Mouse (Mus musculus): Measurements from ENCODE around the gene Ptger3. TPM values are rescaled to one million over a fixed set of nuclear protein-coding genes. Genes with fewer than 3 reads are reported as not detected.

Gene Ptger3
- polyA plus RNA-seq, 1 experiment from 2014 or later, result 3.5 TPM

DNA sequence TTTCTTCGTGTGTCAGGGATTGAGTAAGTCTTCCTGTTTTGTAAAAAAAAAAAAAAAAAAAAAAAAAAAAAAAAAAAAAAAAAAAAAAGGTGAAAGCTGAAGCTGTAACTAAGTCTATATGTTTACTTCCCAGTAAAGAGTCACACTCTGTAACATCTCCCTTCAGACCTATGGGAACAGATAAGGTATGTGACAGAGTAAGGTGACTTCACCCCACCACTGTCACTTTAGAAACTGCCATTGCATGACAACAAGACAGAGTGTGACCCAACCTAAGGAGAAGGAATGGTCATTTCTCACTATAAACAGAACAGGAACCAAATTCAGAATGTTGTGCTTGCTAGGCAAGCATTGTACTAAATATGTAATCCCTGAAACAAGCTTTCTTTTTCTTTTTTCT lies 46.9 kb downstream of the Ptger3 start:
- Histone ChIP-seq H3K27me3 (ENCODE audit: insufficient read depth, poor library complexity, severe bottlenecking) (no peaks in the 10 kb centered on the region), H3K36me3 (no peaks in the 10 kb centered on the region), H3K27ac (no peak overlapping the region), H3K4me1 (replicated peaks) (no peaks in the 10 kb centered on the region), H3K4me3 (no peak overlapping the region), H3K9me3 (no peaks in the 10 kb centered on the region)
- 63% methylated on average over 1 of the region's 1 CpGs for WGBS
- no peak for DNase-seq (ENCODE audit: low spot score)

DNA sequence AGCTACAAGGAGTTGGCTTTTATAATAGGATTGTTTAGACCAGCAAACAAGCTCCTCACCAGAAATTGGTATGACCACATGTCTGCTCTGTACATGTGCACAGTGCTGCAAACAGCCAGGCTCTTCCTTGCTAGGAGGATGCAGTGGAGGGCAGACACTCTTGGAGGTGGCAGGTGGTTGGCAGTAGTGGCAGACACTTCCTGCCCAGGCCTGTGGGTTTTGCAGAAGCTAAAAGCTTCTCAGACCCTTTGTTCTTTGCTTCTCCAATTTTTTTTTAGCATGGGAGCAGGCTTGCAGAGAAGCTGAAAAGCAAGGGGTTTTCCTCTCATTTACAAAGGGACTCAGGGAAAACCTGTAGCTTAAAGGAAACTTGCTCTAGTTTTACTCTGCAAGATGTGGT lies 50.3 kb downstream of the Ptger3 start:
- no peaks in the 10 kb centered on the region for H3K9me3 ChIP-seq
- no peak overlapping the region for H3K4me3 ChIP-seq
- no peak for DNase-seq (ENCODE audit: low spot score)
- no peaks in the 10 kb centered on the region for H3K4me1 ChIP-seq (replicated peaks)
- no peaks in the 10 kb centered on the region for H3K36me3 ChIP-seq
- no peaks in the 10 kb centered on the region for H3K27me3 ChIP-seq (ENCODE audit: insufficient read depth, poor library complexity, severe bottlenecking)
- H3K27ac ChIP-seq, result no peak overlapping the region

DNA sequence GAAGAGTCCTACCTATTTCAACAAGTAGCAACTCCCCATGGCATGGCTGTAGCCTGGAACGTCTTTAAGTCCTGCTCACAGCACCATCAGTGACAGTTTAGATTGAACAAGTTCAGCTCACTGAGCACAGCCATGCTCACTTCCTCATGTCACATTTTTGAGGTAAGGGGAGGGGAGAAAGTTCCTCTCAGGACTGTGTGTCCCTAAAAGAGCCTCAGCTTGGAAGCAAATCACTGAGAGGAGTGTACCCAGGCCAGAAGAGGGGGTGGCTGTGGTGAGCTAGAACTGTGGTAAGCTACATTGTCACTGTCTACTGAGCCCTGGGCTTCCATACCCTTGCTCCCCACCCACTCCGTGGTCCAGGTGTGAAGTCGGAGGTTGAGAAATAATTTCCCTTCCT lies 60.7 kb downstream of the Ptger3 start:
- WGBS, result 77% methylated on average over 3 of the region's 3 CpGs
- no peak for DNase-seq (ENCODE audit: low spot score)
- Histone ChIP-seq H3K4me1 (replicated peaks) (no peaks in the 10 kb centered on the region), H3K27me3 (ENCODE audit: insufficient read depth, poor library complexity, severe bottlenecking) (no peaks in the 10 kb centered on the region), H3K27ac (no peak overlapping the region), H3K9me3 (no peaks in the 10 kb centered on the region), H3K4me3 (no peak overlapping the region), H3K36me3 (no peaks in the 10 kb centered on the region)

DNA sequence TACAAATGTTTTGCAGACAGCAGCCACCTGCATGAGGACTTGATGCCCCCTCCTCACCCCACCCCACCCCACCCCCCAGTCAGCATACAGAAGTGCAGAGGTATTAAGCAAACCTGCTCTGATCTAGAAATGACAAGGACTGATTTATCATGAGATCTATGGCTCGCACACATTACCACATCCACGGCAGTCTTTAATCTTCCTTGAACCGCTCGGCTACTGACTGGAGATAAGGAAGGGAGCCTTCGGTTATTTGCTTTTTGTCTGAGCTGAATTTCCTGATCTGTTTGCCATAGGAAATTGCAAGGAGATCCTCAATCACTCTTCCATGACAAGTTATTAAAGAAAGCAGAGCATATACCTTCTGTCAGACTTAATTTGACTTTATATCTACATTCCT lies 64.0 kb downstream of the Ptger3 start:
- WGBS, result 88% methylated on average over 5 of the region's 5 CpGs

DNA sequence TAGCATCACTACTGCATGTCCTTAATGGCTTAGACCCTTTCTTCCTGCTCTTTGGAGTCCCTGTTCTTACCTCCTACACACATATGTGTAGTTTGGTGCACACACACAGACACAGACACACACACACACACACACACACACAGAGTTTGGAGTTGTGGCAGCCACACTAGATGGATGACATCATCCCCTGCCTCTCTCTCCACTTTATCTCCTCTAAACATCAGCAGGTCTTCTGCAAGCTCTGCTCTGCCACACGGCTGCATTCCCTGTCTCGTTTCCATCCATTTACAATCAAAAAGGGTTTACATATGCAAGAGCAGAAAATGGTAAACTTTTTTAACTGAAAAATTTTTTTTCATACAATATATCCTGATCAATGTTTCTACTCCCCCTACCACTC lies 64.7 kb downstream of the Ptger3 start:
- Histone ChIP-seq H3K9me3 (no peaks in the 10 kb centered on the region), H3K36me3 (no peaks in the 10 kb centered on the region), H3K4me3 (no peak overlapping the region), H3K27ac (no peak overlapping the region), H3K27me3 (ENCODE audit: insufficient read depth, poor library complexity, severe bottlenecking) (no peaks in the 10 kb centered on the region), H3K4me1 (replicated peaks) (no peaks in the 10 kb centered on the region)
- 88% methylated on average over 2 of the region's 2 CpGs for WGBS
- no peak for DNase-seq (ENCODE audit: low spot score)

More for the DNA sequence above, 64.0 kb downstream of the Ptger3 start:
- H3K27ac ChIP-seq, result no peak overlapping the region
- H3K27me3 ChIP-seq (ENCODE audit: insufficient read depth, poor library complexity, severe bottlenecking), result no peaks in the 10 kb centered on the region
- no peak overlapping the region for H3K4me3 ChIP-seq
- no peaks in the 10 kb centered on the region for H3K36me3 ChIP-seq
- no peak for DNase-seq (ENCODE audit: low spot score)
- no peaks in the 10 kb centered on the region for H3K4me1 ChIP-seq (replicated peaks)
- H3K9me3 ChIP-seq, result no peaks in the 10 kb centered on the region

DNA sequence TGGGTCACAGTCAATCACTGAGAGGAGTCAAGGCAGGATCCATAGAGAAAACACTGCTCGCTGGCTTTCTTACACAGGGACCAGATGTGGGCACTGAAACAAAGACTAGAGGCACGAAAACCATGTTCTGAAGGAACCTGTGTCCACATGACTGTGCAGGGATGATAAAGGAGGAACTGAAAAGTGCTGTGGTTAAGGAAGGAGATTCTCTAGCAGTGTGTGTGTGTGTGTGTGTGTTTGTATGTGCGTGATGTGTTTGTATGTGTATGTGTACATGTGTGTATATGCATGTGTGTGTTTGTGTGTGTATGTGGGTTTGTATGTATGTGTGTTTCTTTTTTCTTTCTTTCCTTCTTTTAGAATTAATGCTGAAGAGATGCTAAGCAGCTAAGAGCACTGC lies 67.7 kb downstream of the Ptger3 start:
- no peak overlapping the region for H3K4me3 ChIP-seq
- H3K9me3 ChIP-seq, result no peaks in the 10 kb centered on the region
- H3K27ac ChIP-seq, result no peak overlapping the region
- WGBS, result 87% methylated on average over 3 of the region's 3 CpGs
- no peaks in the 10 kb centered on the region for H3K36me3 ChIP-seq
- no peaks in the 10 kb centered on the region for H3K27me3 ChIP-seq (ENCODE audit: insufficient read depth, poor library complexity, severe bottlenecking)
- H3K4me1 ChIP-seq (replicated peaks), result no peaks in the 10 kb centered on the region
- no peak for DNase-seq (ENCODE audit: low spot score)

DNA sequence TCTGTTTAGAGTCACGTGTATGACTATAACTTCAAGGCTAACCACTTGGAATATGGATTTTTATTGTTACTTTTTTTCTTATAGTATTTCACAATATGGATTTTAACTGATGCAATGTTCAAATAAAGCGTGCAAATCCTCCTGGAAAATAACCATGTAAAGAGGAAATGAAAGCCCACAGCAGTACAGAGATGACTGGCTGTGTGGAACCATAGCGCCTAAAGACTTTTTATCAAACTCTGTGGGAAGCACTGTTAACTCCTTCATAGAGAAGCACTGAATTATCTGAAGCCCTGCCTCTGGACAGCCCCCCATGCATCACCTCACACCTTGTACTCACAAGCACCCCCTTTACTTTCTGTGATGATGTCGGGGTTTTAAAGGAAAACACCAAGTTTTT lies 69.0 kb downstream of the Ptger3 start:
- 89% methylated on average over 4 of the region's 4 CpGs for WGBS
- Histone ChIP-seq H3K27me3 (ENCODE audit: insufficient read depth, poor library complexity, severe bottlenecking) (no peaks in the 10 kb centered on the region), H3K36me3 (no peaks in the 10 kb centered on the region), H3K4me1 (replicated peaks) (no peaks in the 10 kb centered on the region), H3K9me3 (no peaks in the 10 kb centered on the region), H3K4me3 (no peak overlapping the region), H3K27ac (no peak overlapping the region)
- DNase-seq (ENCODE audit: low spot score), result no peak

DNA sequence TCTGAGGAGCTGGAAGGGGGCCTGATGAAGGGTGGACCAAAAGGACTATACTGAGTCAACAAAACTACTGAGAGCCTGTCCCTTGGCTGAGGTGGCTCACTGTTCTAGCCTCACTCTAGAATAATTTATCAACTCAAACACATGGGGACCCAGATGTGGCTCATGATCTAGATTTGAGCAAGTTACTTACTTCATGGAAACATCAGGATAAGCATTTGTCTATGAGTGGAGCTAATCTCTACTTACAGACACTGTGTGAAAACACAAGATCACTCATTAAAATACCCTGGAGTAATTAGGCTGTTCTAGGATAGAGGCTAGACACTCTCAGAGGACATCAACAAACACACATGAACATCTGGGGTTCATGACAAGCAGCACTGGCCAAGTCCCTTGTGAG lies 70.2 kb downstream of the Ptger3 start:
- no peaks in the 10 kb centered on the region for H3K4me1 ChIP-seq (replicated peaks)
- H3K9me3 ChIP-seq, result no peaks in the 10 kb centered on the region
- H3K27ac ChIP-seq, result no peak overlapping the region
- no peaks in the 10 kb centered on the region for H3K36me3 ChIP-seq
- no peaks in the 10 kb centered on the region for H3K27me3 ChIP-seq (ENCODE audit: insufficient read depth, poor library complexity, severe bottlenecking)
- no peak for DNase-seq (ENCODE audit: low spot score)
- no peak overlapping the region for H3K4me3 ChIP-seq

DNA sequence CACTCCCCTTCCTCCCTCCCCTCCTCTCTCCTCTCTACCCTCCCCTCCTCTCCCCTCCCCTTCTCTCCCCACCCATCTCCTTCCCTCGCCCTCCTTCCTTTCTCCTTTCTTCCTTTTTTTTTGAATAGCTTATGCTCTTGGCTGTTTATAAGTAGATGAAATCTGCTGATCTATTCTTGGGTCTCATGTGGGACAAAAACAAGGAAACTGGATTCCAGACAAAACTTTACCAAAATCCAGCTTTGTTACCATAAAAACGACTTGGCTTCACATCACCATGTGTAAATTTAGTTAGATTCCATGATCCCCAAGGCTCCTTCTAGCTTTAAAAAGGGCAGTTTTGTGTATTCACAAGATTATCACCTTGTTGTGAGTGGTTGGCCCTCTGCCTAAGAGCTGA lies 70.6 kb downstream of the Ptger3 start:
- Histone ChIP-seq H3K27me3 (ENCODE audit: insufficient read depth, poor library complexity, severe bottlenecking) (no peaks in the 10 kb centered on the region), H3K4me1 (replicated peaks) (no peaks in the 10 kb centered on the region), H3K4me3 (no peak overlapping the region), H3K9me3 (no peaks in the 10 kb centered on the region), H3K36me3 (no peaks in the 10 kb centered on the region), H3K27ac (no peak overlapping the region)
- WGBS, result 65% methylated on average over 2 of the region's 2 CpGs
- no peak for DNase-seq (ENCODE audit: low spot score)

DNA sequence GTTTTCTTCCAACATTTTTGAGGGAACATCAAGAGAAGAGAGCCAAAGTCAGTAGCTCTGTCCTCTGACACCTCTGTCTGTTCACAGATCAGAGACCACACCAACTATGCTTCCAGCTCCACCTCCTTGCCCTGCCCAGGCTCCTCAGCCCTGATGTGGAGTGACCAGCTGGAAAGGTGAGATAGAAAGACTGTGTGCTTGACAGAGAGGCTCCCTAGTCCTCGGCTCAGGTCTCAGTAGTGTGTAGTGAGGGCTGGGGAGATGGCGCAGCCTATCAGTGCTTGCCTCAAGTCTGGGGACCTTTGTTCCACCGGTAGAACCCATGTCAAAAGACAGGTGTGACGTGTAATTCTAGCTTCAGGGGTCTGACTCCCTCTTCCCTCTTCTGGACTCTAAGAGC lies 74.9 kb downstream of the Ptger3 start:
- no peaks in the 10 kb centered on the region for H3K9me3 ChIP-seq
- WGBS, result 87% methylated on average over 4 of the region's 4 CpGs
- H3K4me3 ChIP-seq, result no peak overlapping the region
- H3K27me3 ChIP-seq (ENCODE audit: insufficient read depth, poor library complexity, severe bottlenecking), result no peaks in the 10 kb centered on the region
- no peaks in the 10 kb centered on the region for H3K36me3 ChIP-seq
- H3K27ac ChIP-seq, result no peak overlapping the region
- DNase-seq (ENCODE audit: low spot score), result no peak
- no peaks in the 10 kb centered on the region for H3K4me1 ChIP-seq (replicated peaks)

DNA sequence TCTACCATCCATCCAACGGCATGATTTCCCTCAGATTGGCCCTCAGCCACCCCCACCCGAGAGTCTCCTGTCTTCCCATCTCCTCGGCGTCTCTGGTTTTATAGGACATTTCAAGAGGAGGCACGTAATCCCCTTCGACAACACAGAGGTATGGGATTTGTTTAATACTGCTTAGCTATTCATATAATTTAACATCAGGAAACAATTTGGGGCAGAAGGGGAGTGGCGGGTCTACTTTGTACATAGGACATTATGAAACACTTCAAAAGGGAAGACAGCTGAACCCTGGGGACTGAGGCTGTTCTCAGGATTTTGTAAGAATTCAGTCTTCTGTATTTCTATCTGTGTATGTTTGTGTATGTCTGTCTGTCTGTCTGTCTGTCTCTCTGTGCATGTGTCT lies 94.9 kb downstream of the Ptger3 start:
- H3K27me3 ChIP-seq (ENCODE audit: insufficient read depth, poor library complexity, severe bottlenecking), result no peaks in the 10 kb centered on the region
- H3K4me3 ChIP-seq, result no peak overlapping the region
- no peak overlapping the region for H3K27ac ChIP-seq
- H3K4me1 ChIP-seq (replicated peaks), result no peaks in the 10 kb centered on the region
- no peaks in the 10 kb centered on the region for H3K9me3 ChIP-seq
- no peak for DNase-seq (ENCODE audit: low spot score)
- no peaks in the 10 kb centered on the region for H3K36me3 ChIP-seq
- 90% methylated on average over 7 of the region's 7 CpGs for WGBS

DNA sequence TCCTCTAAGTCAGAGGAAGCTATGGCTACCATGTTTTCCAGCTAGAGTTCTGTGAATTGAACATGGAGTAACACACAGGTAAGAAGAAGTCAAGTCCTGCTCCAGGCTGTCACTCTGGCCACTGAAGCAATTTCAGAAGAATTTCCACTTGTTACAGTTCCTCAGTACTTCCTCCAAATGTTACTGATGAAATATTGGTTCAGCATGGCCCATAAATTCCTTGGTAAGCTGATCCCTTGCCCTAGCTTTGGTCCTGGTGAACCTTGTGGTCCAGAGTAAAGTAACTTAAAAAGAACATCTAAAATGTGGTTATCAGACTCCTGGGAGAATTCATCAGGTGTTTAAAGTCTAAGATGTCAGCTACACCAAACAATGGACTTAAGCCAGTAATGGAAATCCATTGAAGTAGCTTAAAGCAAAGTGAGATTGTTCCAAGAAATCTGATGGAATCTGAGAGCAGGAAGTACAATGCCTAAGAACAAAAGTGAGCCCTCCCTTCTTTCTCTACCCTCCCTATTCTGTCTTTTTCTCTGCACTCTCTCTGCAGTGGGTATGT lies 97.9 kb downstream of the Ptger3 start:
- H3K27ac ChIP-seq, result no peak overlapping the region

DNA sequence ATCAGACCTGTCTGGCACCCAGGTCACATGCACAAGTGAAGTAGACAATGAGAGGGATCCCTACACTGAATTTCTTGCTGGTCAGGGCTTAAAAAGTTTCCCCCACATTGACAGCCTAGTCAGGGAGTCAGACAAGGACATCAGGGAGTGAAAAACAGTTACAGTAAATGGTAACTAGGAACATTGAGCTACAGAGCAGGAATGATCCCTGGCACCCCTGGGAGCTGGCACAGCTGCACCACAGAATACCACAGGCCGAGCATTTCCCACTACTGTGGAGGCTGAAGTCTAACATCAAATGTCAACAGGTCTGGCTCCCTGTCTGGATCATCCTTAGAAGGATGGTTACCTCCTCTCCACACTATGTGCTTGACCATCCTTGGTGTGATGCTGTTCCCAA lies 98.8 kb downstream of the Ptger3 start:
- no peaks in the 10 kb centered on the region for H3K9me3 ChIP-seq
- H3K27ac ChIP-seq, result no peak overlapping the region
- DNase-seq (ENCODE audit: low spot score), result no peak
- 63% methylated on average over 1 of the region's 1 CpGs for WGBS
- no peak overlapping the region for H3K4me3 ChIP-seq
- H3K4me1 ChIP-seq (replicated peaks), result no peaks in the 10 kb centered on the region
- H3K27me3 ChIP-seq (ENCODE audit: insufficient read depth, poor library complexity, severe bottlenecking), result no peaks in the 10 kb centered on the region
- H3K36me3 ChIP-seq, result no peaks in the 10 kb centered on the region

More for the DNA sequence above, 97.9 kb downstream of the Ptger3 start:
- H3K9me3 ChIP-seq, result no peaks in the 10 kb centered on the region
- no peaks in the 10 kb centered on the region for H3K36me3 ChIP-seq
- H3K27me3 ChIP-seq (ENCODE audit: insufficient read depth, poor library complexity, severe bottlenecking), result no peaks in the 10 kb centered on the region
- H3K4me3 ChIP-seq, result no peak overlapping the region
- no peaks in the 10 kb centered on the region for H3K4me1 ChIP-seq (replicated peaks)
- DNase-seq (ENCODE audit: low spot score), result no peak

DNA sequence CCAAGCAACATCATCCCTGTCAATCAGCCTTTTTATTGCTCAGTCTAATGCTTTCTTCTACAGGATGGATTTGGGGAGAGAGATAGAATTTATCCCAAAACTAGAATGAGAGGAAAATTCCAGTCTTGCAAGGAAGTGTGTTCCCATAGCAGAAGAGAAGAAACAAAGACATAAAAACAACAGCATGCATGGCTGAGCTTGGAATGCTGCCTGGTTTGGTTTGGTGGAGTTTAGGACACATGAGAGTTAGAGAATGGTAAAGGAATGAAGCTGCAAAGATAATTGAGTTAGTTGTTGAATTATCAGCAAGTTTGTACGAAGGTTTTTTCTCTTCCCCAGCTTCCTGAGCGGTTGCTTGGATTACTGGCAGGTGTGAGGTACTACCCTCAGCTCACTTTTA lies 99.5 kb downstream of the Ptger3 start:
- no peaks in the 10 kb centered on the region for H3K9me3 ChIP-seq
- H3K4me1 ChIP-seq (replicated peaks), result no peaks in the 10 kb centered on the region
- DNase-seq (ENCODE audit: low spot score), result no peak
- H3K27ac ChIP-seq, result no peak overlapping the region
- no peaks in the 10 kb centered on the region for H3K36me3 ChIP-seq
- H3K27me3 ChIP-seq (ENCODE audit: insufficient read depth, poor library complexity, severe bottlenecking), result no peaks in the 10 kb centered on the region
- no peak overlapping the region for H3K4me3 ChIP-seq
- 61% methylated on average over 2 of the region's 2 CpGs for whole genome bisulfite sequencing

All from hindbrain, embryonic 10.5 days (tissue).